Mouse (Mus musculus): Measurements from ENCODE around the gene Pecam1. TPM values are rescaled to one million over a fixed set of nuclear protein-coding genes. Genes with fewer than 3 reads are reported as not detected.
"Not testable (repeated sequence)": the region's sequence is repeated elsewhere in the genome, so short reads cannot be mapped to it uniquely, and the experiment has no call there.

The Pecam1 gene
- polyA plus RNA-seq, 1 experiment from 2014 or later = 89.5 TPM

DNA sequence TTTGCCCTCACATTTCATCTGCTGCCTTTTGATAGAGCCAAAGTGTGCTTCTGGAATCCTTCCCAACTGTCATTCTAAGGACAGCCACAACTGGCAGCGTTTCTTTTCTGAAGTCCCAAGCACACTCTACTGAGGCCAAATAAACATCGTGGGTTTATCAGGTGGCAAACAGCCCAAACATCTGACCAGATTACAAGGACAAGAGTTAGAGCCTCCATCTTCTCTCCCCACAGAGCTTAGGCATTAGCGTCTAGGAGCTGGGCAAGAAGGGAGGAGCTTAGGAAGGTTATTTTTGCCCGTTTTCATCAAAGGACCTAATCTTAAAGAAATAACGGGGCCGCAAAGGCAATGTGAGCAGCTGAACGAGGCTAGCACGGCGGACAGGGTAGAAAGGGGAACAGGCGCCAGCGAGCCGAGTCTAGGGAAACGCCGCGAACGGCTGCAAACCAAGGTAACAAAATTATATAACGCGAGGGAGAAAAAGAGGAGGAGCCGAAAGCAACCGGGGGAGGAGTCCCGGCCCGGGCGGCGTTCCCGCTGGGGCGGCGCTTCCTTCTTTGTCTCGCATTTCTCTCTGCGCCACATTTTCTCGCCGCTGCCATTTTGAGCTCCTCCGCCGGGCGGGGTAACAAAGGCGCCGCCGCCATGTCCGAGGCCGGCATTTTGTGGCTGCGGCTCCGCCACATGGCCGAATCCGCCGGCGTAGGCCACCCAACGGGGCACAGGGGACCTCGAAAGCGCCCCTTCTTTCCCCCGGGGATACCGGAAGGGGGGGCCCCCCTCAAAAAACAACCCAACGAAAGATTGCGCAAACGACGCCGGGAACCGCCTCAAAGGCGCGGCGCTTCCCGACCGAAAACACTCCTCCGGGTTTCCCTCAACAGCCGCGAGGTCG, 37.0 kb upstream of the Pecam1 start:
- under 1% methylated on average over 65 of the region's 65 CpGs for WGBS

GRCm38 (mm10) chr11:106785043-106785442, 34.6 kb upstream of the Pecam1 start:
- Histone ChIP-seq H3K27ac (ENCODE audit: low read depth) (no peak overlapping the region), H3K9me3 (ENCODE audit: low read depth, low read length) (no peaks in the 10 kb centered on the region), H3K4me2 (no peak overlapping the region; the same call in 1 of the 2 replicates), H3K27me3 (ENCODE audit: insufficient read depth, low read length) (no peaks in the 10 kb centered on the region), H3K4me3 (ENCODE audit: low read depth, low read length) (no peak overlapping the region), H3K4me1 (ENCODE audit: insufficient read depth) (peaks cover 8% of the 10 kb centered on the region), H3K36me3 (ENCODE audit: insufficient read depth) (peaks cover 72% of the 10 kb centered on the region), H3K9ac (no peak overlapping the region)
- no peak for TF ChIP-seq CTCF (IDR thresholded peaks at IDR 0.05; ENCODE audit: low read depth)
- DNase-seq (no peak), ATAC-seq (ENCODE audit: insufficient read depth) (no peak)
- 71% methylated on average over 1 of the region's 1 CpGs for WGBS

More for the DNA sequence above, 37.0 kb upstream of the Pecam1 start:
- Histone ChIP-seq H3K27me3 (ENCODE audit: insufficient read depth, low read length) (no peaks in the 10 kb centered on the region), H3K4me3 (ENCODE audit: low read depth, low read length) (peak overlapping the region; percentile 76), H3K9ac (peak overlapping the region; percentile 100), H3K4me1 (ENCODE audit: insufficient read depth) (peaks cover 10% of the 10 kb centered on the region), H3K27ac (ENCODE audit: low read depth) (peak overlapping the region; percentile 100), H3K4me2 (peak overlapping the region; percentile 67), H3K36me3 (ENCODE audit: insufficient read depth) (peaks cover 61% of the 10 kb centered on the region), H3K9me3 (ENCODE audit: low read depth, low read length) (no peaks in the 10 kb centered on the region)
- peak; percentile 14; the same call in 1 of the 2 replicates for ATAC-seq (ENCODE audit: insufficient read depth)
- no peak for TF ChIP-seq CTCF (IDR thresholded peaks at IDR 0.05; ENCODE audit: low read depth)
- DNase-seq = peak; percentile 96

DNA sequence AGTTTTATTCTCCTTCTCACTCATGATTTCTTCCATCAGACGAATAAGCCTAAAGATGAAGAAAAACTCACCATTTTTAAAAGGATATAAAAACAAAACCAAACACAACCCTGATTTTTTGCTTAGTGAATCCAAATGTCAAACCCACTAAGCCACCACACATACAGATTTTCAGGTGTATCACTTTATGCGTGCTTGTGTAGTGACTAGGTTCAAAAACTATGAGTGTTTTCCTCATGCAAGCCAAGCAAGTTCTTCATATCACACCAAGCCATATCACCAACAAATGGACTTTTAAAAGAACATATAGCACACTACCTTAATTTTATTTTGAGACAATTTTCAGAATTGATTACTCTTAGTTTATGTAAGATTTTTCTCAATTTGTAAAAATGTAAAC, 34.0 kb upstream of the Pecam1 start:
- H3K9me3 ChIP-seq (ENCODE audit: low read depth, low read length) = no peaks in the 10 kb centered on the region
- peaks cover 8% of the 10 kb centered on the region for H3K4me1 ChIP-seq (ENCODE audit: insufficient read depth)
- H3K27ac ChIP-seq (ENCODE audit: low read depth) = no peak overlapping the region
- TF ChIP-seq CTCF (IDR thresholded peaks at IDR 0.05; ENCODE audit: low read depth) = no peak
- ATAC-seq (ENCODE audit: insufficient read depth) (no peak), DNase-seq (no peak)
- no peak overlapping the region for H3K9ac ChIP-seq
- 79% methylated on average over 2 of the region's 2 CpGs for WGBS
- H3K4me2 ChIP-seq = no peak overlapping the region
- H3K4me3 ChIP-seq (ENCODE audit: low read depth, low read length) = no peak overlapping the region
- H3K36me3 ChIP-seq (ENCODE audit: insufficient read depth) = peaks cover 74% of the 10 kb centered on the region
- H3K27me3 ChIP-seq (ENCODE audit: insufficient read depth, low read length) = no peaks in the 10 kb centered on the region

- H3K9me3 ChIP-seq (ENCODE audit: low read depth, low read length) = no peaks in the 10 kb centered on the region
- no peak overlapping the region for H3K9ac ChIP-seq
- no peak overlapping the region for H3K4me2 ChIP-seq
- H3K4me1 ChIP-seq (ENCODE audit: insufficient read depth) = peaks cover 8% of the 10 kb centered on the region
- no peak for ATAC-seq (ENCODE audit: insufficient read depth)
- H3K4me3 ChIP-seq (ENCODE audit: low read depth, low read length) = no peak overlapping the region
- no peak for TF ChIP-seq CTCF (IDR thresholded peaks at IDR 0.05; ENCODE audit: low read depth)
- no peak for DNase-seq
- no peak overlapping the region for H3K27ac ChIP-seq (ENCODE audit: low read depth)
- no peaks in the 10 kb centered on the region for H3K27me3 ChIP-seq (ENCODE audit: insufficient read depth, low read length)
- H3K36me3 ChIP-seq (ENCODE audit: insufficient read depth) = peaks cover 74% of the 10 kb centered on the region
- 77% methylated on average over 9 of the region's 9 CpGs for WGBS
Observed at GRCm38 (mm10) chr11:106782841-106783764, 32.7 kb upstream of the Pecam1 start.

GRCm38 (mm10) chr11:106782271-106782670, 31.8 kb upstream of the Pecam1 start:
- not testable (repeated sequence) for ATAC-seq (ENCODE audit: insufficient read depth); H3K9me3 ChIP-seq (ENCODE audit: low read depth, low read length); H3K27ac ChIP-seq (ENCODE audit: low read depth); DNase-seq; H3K4me1 ChIP-seq (ENCODE audit: insufficient read depth); H3K4me3 ChIP-seq (ENCODE audit: low read depth, low read length); H3K4me2 ChIP-seq; H3K9ac ChIP-seq; H3K27me3 ChIP-seq (ENCODE audit: insufficient read depth, low read length)
- H3K36me3 ChIP-seq (ENCODE audit: insufficient read depth) = peaks cover 70% of the 10 kb centered on the region
- 82% methylated on average over 7 of the region's 7 CpGs for WGBS

GRCm38 (mm10) chr11:106780590-106781220, 30.3 kb upstream of the Pecam1 start:
- Histone ChIP-seq H3K4me1 (ENCODE audit: insufficient read depth) (peaks cover 3% of the 10 kb centered on the region), H3K4me2 (no peak overlapping the region), H3K9ac (no peak overlapping the region), H3K27ac (ENCODE audit: low read depth) (no peak overlapping the region), H3K27me3 (ENCODE audit: insufficient read depth, low read length) (no peaks in the 10 kb centered on the region), H3K36me3 (ENCODE audit: insufficient read depth) (peaks cover 67% of the 10 kb centered on the region), H3K4me3 (ENCODE audit: low read depth, low read length) (no peak overlapping the region), H3K9me3 (ENCODE audit: low read depth, low read length) (no peaks in the 10 kb centered on the region)
- ATAC-seq (ENCODE audit: insufficient read depth) (no peak), DNase-seq (no peak)
- TF ChIP-seq CTCF (IDR thresholded peaks at IDR 0.05; ENCODE audit: low read depth) = no peak
- 77% methylated on average over 6 of the region's 6 CpGs for WGBS

Measured in lung, embryonic 14.5 days (tissue).